Mouse (Mus musculus) forebrain, embryonic 16.5 days (tissue): ENCODE measurements at regions not wholly inside any gene's neighbourhood (a gene's known extent, or its start where the extent isn't known, plus 50 kb on each side); places are given as distances from the start of the nearest gene placed in this dataset.

Experiments used
- ATAC-seq: fragments of 200-750 bp; cut with Nextera tagmentation; 2 replicates; pipeline ENCODE4 v1.8.0; 2017; ENCODE audit warnings: mild to moderate bottlenecking, moderate library complexity
- H3K27ac ChIP-seq: fragments of 300-500 bp; sonication (generic); 2 replicates; pipeline ENCODE4 v1.5.1; 2014; ENCODE audit warnings: low read length, control low read depth
- H3K27me3 ChIP-seq: fragments of 300-500 bp; sonication (generic); replicated peaks from 2 replicates; pipeline ENCODE4 v1.6.1; 2014; ENCODE audit warnings: low read length; ENCODE audit not compliant: control insufficient read depth, insufficient read depth
- H3K36me3 ChIP-seq: fragments of 300-500 bp; sonication (generic); 2 replicates; pipeline ENCODE4 v1.6.1; 2014; ENCODE audit not compliant: control insufficient read depth, insufficient read depth
- H3K4me1 ChIP-seq: fragments of 300-500 bp; sonication (generic); replicated peaks from 2 replicates; pipeline ENCODE4 v1.6.1; 2014; ENCODE audit warnings: low read length; ENCODE audit not compliant: control insufficient read depth, insufficient read depth
- H3K4me2 ChIP-seq: fragments of 300-500 bp; sonication (generic); 2 replicates; pipeline ENCODE4 v1.6.1; 2014; ENCODE audit warnings: mild to moderate bottlenecking, low read length, control low read depth
- H3K4me3 ChIP-seq: fragments of 300-500 bp; sonication (generic); replicated peaks from 2 replicates; pipeline ENCODE4 v1.5.1; 2014; ENCODE audit warnings: mild to moderate bottlenecking, low read length, control low read depth
- H3K9ac ChIP-seq: fragments of 300-500 bp; sonication (generic); replicated peaks from 2 replicates; pipeline ENCODE4 v1.6.1; 2014; ENCODE audit warnings: low read depth, low read length, control low read depth
- H3K9me3 ChIP-seq: fragments of 300-500 bp; sonication (generic); 2 replicates; pipeline ENCODE4 v1.6.1; 2016; ENCODE audit warnings: low read length; ENCODE audit not compliant: control insufficient read depth
- WGBS: fragments of 180-500 bp; shearing (Covaris S2); extraction: QIAGEN DNeasy Blood & Tissue Kit; methylation state at CpG from one replicate; pipeline ENCODE4 v1.1.7; 2014; 5-methylcytosine and 5-hydroxymethylcytosine counted together

DNA sequence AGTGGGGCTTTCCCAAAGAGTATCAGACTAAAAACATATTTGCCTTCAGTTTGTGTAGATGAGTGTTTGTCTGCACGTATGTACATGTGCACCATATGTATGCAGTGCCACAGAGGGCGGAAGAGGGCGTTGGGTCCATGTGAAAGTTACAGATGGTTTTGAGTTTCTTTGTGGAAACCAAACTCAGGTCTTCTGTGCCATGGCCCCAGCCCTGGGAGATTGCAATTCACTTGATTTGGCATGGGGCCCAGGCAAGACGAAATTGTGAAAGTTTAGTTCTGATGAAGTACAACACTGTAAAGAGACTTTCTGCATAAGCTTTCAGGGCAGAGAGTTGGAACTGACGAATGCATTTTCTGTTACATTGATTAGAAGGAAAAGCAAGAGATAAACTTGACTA, 255.4 kb upstream of the Nbea start:
- no peak for ATAC-seq
- 51% methylated on average over 5 of the region's 5 CpGs for WGBS
- Histone ChIP-seq H3K36me3 (no peaks in the 10 kb centered on the region), H3K4me3 (no peak overlapping the region), H3K4me1 (peaks cover 19% of the 10 kb centered on the region), H3K9ac (no peak overlapping the region), H3K4me2 (no peak overlapping the region), H3K9me3 (no peaks in the 10 kb centered on the region), H3K27me3 (no peaks in the 10 kb centered on the region), H3K27ac (0 out of 2 replicates have a peak overlapping the region, but pooled peaks have one; percentile 4)

GRCm38 (mm10) chr3:56438020-56438747, 254.7 kb upstream of the Nbea start:
- Histone ChIP-seq H3K4me2 (peak overlapping the region; percentile 9; the same call in 1 of the 2 replicates), H3K4me3 (no peak overlapping the region), H3K36me3 (no peaks in the 10 kb centered on the region), H3K9ac (no peak overlapping the region), H3K4me1 (peaks cover 21% of the 10 kb centered on the region), H3K9me3 (no peaks in the 10 kb centered on the region), H3K27ac (peak overlapping the region; percentile 43), H3K27me3 (no peaks in the 10 kb centered on the region)
- WGBS = 26% methylated on average over 12 of the region's 12 CpGs
- ATAC-seq = peak; percentile 75

DNA sequence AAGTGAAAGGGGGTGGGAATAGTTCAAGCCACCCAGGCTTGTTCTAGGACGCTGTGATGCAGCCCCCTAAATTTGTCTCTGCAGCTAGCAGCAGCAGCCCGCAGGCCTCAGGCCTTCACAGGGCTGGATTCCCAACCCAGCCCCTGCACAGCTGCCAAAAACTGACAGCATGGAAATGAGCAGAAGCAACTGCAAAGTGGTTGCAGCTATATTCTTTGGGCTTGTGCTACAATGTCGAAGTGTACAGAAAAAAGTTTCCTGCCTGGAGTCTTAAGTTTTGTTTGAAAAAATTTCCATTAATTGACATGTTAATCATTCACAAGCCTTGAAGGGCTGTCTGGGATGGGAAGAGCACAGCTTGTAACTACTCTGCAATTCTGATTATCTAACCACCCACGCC, 253.6 kb upstream of the Nbea start:
- Histone ChIP-seq H3K4me3 (no peak overlapping the region), H3K4me2 (no peak overlapping the region), H3K9ac (no peak overlapping the region), H3K27ac (peak overlapping the region; percentile 60), H3K36me3 (no peaks in the 10 kb centered on the region), H3K4me1 (peaks cover 21% of the 10 kb centered on the region), H3K27me3 (no peaks in the 10 kb centered on the region), H3K9me3 (no peaks in the 10 kb centered on the region)
- 7% methylated on average over 4 of the region's 4 CpGs for WGBS
- ATAC-seq = peak; percentile 79

DNA sequence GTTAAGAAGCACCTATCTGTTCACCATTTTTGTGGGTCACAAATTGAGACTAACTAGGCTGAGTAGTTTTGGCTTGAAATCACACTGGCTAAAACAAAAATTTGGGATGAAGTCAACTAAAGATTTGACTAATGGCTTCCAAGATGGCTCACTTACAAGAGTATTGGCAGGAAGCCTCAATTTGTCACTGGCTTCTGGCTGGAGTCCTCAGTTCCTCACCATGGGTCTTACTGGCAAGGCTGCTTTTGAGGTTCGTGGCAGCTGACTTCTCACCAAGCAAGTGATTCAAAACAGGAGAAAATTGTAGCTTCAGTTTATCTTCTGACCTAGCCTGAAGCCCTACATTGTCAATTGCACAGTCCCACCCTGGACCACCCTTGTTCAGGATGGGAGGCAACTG, 250.0 kb upstream of the Nbea start:
- H3K27me3 ChIP-seq = no peaks in the 10 kb centered on the region
- H3K36me3 ChIP-seq = no peaks in the 10 kb centered on the region
- ATAC-seq = no peak
- WGBS = 52% methylated on average over 1 of the region's 1 CpGs
- H3K9ac ChIP-seq = no peak overlapping the region
- no peak overlapping the region for H3K4me2 ChIP-seq
- 0 out of 2 replicates have a peak overlapping the region, but pooled peaks have one; percentile 6 for H3K27ac ChIP-seq
- no peaks in the 10 kb centered on the region for H3K9me3 ChIP-seq
- H3K4me3 ChIP-seq = no peak overlapping the region
- H3K4me1 ChIP-seq = peaks cover 18% of the 10 kb centered on the region

GRCm38 (mm10) chr3:56427201-56427600, 243.7 kb upstream of the Nbea start:
- ATAC-seq = no peak
- Histone ChIP-seq H3K9me3 (no peaks in the 10 kb centered on the region), H3K36me3 (no peaks in the 10 kb centered on the region), H3K27ac (no peak overlapping the region), H3K27me3 (no peaks in the 10 kb centered on the region), H3K4me1 (no peaks in the 10 kb centered on the region), H3K9ac (no peak overlapping the region), H3K4me2 (no peak overlapping the region), H3K4me3 (no peak overlapping the region)
- 93% methylated on average over 1 of the region's 1 CpGs for WGBS

GRCm38 (mm10) chr3:56397851-56398496, 214.5 kb upstream of the Nbea start:
- Histone ChIP-seq H3K4me1 (no peaks in the 10 kb centered on the region), H3K36me3 (no peaks in the 10 kb centered on the region), H3K9ac (no peak overlapping the region), H3K27ac (no peak overlapping the region), H3K27me3 (no peaks in the 10 kb centered on the region), H3K9me3 (no peaks in the 10 kb centered on the region), H3K4me3 (no peak overlapping the region), H3K4me2 (no peak overlapping the region)
- 88% methylated on average over 4 of the region's 4 CpGs for WGBS
- ATAC-seq = no peak

GRCm38 (mm10) chr3:56393134-56393533, 209.6 kb upstream of the Nbea start:
- Histone ChIP-seq H3K4me3 (no peak overlapping the region), H3K36me3 (no peaks in the 10 kb centered on the region), H3K4me2 (no peak overlapping the region), H3K27me3 (no peaks in the 10 kb centered on the region), H3K4me1 (no peaks in the 10 kb centered on the region), H3K27ac (no peak overlapping the region), H3K9me3 (no peaks in the 10 kb centered on the region), H3K9ac (no peak overlapping the region)
- ATAC-seq = peak; percentile 97
- WGBS = 54% methylated on average over 5 of the region's 5 CpGs

DNA sequence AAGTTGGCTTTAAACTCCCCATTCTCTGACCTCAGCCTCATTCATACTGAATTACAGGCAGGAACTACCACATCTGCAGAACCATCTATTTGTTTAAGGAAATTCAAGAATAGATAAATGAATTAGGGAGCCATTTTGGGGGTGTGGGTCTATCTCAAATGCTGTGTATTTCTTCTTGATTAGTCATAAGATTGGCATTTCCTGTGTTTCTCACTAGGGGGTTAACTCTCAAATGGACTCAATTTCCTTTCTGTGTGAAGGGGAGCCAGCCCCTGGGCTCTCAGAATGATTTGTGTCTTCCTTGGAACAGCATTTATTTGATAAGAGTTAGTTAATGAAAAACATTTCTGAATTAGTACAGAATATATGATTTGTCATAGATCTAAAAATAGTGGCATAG, 196.8 kb upstream of the Nbea start:
- ATAC-seq = no peak
- Histone ChIP-seq H3K4me3 (no peak overlapping the region), H3K4me1 (no peaks in the 10 kb centered on the region), H3K4me2 (no peak overlapping the region), H3K9me3 (no peaks in the 10 kb centered on the region), H3K9ac (no peak overlapping the region), H3K27ac (no peak overlapping the region), H3K36me3 (no peaks in the 10 kb centered on the region), H3K27me3 (no peaks in the 10 kb centered on the region)

DNA sequence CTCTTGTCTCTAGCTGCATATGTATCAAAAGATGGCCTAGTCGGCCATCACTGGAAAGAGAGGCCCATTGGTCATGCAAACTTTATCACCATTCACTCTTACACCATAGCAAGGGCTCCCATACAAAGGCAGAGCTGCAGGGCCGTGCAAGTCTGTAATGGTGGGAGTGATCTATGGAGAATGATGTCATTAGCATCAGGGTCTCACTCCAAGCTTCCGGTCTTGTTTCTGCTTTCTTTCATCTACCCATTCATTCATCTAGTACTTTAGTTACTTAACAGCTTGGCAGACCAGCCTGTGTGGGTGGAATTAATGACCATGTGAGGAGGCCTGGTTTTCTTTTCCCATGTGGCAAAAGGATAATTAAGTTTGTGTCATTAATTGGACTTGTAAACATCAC, 196.0 kb upstream of the Nbea start:
- Histone ChIP-seq H3K9ac (no peak overlapping the region), H3K4me2 (no peak overlapping the region), H3K9me3 (no peaks in the 10 kb centered on the region), H3K27ac (no peak overlapping the region), H3K4me1 (no peaks in the 10 kb centered on the region), H3K4me3 (no peak overlapping the region), H3K27me3 (no peaks in the 10 kb centered on the region), H3K36me3 (no peaks in the 10 kb centered on the region)
- WGBS = 34% methylated on average over 3 of the region's 3 CpGs
- ATAC-seq = peak; percentile 87
